Mouse (Mus musculus) bone marrow, adult 2 months (tissue): ENCODE results near the gene Mrnip. TPM values are rescaled to one million over a fixed set of nuclear protein-coding genes. Genes with fewer than 3 reads are reported as not detected.
A peak's percentile ranks its signal among the peaks of the same experiment; 100 is the strongest.
"Not testable (repeated sequence)": the region's sequence is repeated elsewhere in the genome, so short reads cannot be mapped to it uniquely, and the experiment has no call there.

Experiments
- H3K27ac ChIP-seq: fragments of 200-500 bp; 2 replicates; pipeline ENCODE4 v1.5.1; 2012; ENCODE audit warnings: low read depth, mild to moderate bottlenecking, control low read depth, inconsistent platforms, low read length; ENCODE audit not compliant: control insufficient read depth, poor library complexity, insufficient read depth
- H3K4me1 ChIP-seq: fragments of 200-500 bp; 2 replicates; pipeline ENCODE4 v1.6.1; 2011; ENCODE audit warnings: low read length; ENCODE audit not compliant: control insufficient read depth, insufficient read depth
- H3K4me3 ChIP-seq: fragments of 200-500 bp; replicated peaks from 2 replicates; pipeline ENCODE3; 2011; ENCODE audit warnings: mild to moderate bottlenecking, low read depth, low read length, control low read depth; ENCODE audit not compliant: control insufficient read depth
- CTCF ChIP-seq: fragments of 200-500 bp; IDR thresholded peaks from 2 replicates; pipeline ENCODE4 v1.5.1; 2011; ENCODE audit warnings: low read length, control low read depth; ENCODE audit not compliant: control insufficient read depth, insufficient read depth
- POLR2A ChIP-seq: fragments of 200-500 bp; IDR thresholded peaks from 2 replicates; pipeline ENCODE4 v1.6.1; 2011; ENCODE audit warnings: low read depth, mild to moderate bottlenecking, control low read depth, low read length, borderline replicate concordance; ENCODE audit not compliant: control insufficient read depth
- WGBS: fragments of 180-500 bp; shearing (Covaris S2); methylation state at CpG from one replicate; pipeline ENCODE4 v1.1.7; 2018; 5-methylcytosine and 5-hydroxymethylcytosine counted together
- polyA plus RNA-seq: library from polyadenylated mRNA; stranded (reverse); fragments of >200 nt; gene quantifications from 2 replicates; pipeline ENCODE4 v1.2.4, GENCODE M21; 2011; ENCODE audit warnings: low replicate concordance; ENCODE audit not compliant: missing spikeins, insufficient read depth, insufficient read length

Gene Mrnip
- 5.2 and 6.2 TPM in 2 replicates for polyA plus RNA-seq

DNA sequence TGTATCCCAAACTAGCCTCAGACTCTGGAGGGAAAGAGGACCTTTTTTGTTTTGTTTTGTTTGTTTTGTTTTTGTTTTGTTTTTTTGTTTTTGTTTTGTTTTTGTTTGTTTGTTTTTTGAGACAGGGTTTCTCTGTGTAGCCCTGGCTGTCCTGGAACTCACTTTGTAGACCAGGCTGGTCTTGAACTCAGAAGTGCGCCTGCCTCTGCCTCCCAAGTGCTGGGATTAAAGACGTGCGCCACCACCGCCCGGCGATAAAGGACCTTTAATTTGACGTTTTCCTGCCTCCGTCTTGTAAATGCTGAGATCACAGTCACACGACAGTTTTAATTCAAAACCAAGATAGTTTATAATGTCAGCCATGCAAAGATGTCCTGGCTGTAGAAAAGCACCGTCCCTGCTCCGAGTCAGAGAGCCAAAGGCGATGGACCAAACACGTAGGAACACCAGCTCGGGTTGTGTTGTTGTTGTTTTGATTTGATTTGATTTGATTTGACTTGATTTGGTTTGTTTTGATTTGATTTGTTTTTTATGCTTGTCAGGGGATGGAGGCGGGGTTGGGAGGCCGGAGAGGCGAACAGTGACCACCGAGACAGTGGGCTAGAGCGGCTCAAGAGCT, at the start of gene Mrnip:
TSS of gene Mrnip (plus strand) at position 334 of the 619 bp plus-strand sequence.
- peak within 1 kb of the TSS; percentile 62 for H3K27ac ChIP-seq
- WGBS, result 6% methylated on average over 19 of the region's 19 CpGs
- H3K4me1 ChIP-seq, result not testable (repeated sequence)
- H3K4me3 ChIP-seq, result peak within 1 kb of the TSS; percentile 98

DNA sequence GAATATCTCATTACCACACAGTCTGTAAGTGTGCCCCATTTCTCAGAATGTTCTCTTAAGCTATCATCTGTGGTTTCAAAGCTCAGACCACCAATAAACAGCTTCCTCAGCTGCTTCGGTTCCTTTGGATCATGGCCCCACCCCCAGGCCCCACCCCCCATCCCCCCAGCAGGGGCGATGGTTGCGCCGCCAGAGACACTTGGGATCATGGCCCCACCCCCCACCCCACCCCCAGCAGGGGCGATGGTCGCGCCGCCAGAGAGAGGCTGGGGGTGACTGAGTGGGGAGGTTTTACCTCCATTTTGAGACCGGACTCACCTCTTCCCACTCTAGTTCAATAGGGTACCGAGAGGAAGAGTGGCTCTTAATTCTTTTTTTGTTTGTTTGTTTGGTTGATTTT, 46.5 kb upstream of the Mrnip start:
- 16% methylated on average over 10 of the region's 10 CpGs for WGBS
- no peak overlapping the region for H3K27ac ChIP-seq
- peaks cover 2% of the 10 kb centered on the region for H3K4me1 ChIP-seq
- H3K4me3 ChIP-seq, result no peak overlapping the region
- TF ChIP-seq POLR2A, result no peak
- TF ChIP-seq CTCF, result no peak

DNA sequence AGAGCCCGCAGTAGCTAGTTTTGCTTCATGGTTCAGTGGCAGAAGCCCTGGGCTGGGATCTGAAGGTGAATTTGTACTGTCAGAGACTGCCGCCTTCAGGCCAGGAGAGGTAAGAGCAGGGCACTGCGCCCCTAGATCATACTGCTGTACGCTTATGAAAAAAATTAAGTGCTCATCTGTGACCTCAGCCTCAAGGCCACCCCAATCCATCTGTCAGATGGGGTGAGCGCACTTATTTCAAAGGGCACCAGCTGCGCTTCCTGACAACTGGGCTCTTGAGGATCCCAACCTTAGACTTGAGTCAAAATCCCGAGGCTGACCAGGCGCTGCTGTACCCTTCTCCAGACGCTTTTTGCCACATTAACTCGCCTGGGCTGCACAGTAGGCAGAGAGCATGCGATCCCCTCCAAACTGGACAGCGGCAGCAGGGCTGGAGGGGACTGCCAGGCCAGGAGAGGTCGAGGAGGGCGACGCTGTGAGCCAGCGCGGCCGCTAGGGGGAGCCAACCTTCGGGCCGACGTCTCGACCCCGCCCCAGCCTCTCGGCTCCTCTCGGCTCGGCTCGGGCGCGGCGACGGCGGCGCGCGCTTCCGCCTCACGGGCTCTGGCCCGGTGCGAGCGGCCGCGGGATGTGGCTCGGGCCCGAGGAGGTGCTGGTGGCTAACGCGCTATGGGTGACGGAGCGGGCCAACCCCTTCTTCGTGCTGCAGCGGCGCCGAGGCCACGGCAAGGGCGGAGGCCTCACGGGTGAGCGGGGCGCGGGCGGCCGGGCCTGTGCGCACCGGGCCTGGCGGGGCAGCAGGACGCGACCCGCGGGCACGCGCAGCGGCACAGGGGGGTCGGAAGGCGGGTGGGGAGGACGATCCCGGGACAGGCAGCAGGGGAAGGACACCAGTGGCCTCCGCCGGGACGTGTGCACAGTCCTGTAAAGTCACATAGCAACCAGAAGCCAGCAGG, 43.2 kb upstream of the Mrnip start, which contains the start of gene Tbc1d9b:
TSS of gene Tbc1d9b (plus strand) at position 586 of the 956 bp plus-strand sequence.
- Histone ChIP-seq H3K27ac (peak within 1 kb of the TSS; percentile 84), H3K4me3 (peak within 1 kb of the TSS; percentile 89), H3K4me1 (peaks cover 4% of the 10 kb centered on the region)
- TF ChIP-seq CTCF (peak; percentile 93), POLR2A (peak; percentile 86; the same call in 1 of the 2 replicates)
- WGBS, result under 1% methylated on average over 77 of the region's 77 CpGs

DNA sequence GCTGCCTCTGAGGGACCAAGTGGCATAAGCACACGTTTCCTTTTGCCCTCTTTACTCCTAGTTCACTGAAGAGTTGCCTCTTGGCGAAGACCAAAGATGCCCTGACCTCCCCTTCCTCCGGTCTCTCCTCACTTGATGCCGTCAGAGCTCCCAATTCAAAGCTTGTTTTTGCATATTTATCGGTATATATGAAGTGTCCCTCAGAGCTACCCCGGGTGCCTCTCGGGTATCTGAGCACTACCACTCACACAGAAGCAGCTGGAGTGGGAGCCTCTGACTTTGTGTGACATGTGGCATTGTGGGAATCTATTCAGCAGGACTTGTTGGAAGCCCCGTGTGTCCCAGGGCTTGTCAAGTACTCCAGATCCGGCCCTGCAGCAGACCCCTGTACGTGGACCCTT, 42.4 kb upstream of the Mrnip start:
- H3K4me1 ChIP-seq, result peaks cover 4% of the 10 kb centered on the region
- peak overlapping the region; percentile 89 for H3K4me3 ChIP-seq
- 2% methylated on average over 10 of the region's 10 CpGs for WGBS
- peak overlapping the region; percentile 84 for H3K27ac ChIP-seq
- TF ChIP-seq CTCF (no peak), POLR2A (no peak)

DNA sequence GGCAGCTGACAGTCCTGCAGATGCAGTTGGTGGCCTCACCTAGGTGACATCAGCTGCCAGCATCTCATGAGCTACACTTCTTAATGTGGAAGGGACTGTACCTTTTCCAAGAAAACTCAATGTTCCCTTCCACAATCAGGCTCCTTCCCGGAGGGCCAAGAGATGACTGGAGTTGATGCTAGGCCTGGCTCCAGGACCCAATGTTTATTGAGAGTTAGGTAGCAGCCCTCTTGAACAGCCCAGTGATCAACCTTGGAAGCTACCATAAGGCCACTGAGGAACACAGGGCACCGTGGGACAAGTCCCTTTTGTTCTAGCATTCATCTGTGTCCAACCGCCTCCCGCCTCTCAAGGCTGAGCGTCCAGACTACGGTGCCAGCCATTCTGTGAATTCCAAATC, 42.0 kb upstream of the Mrnip start:
- Histone ChIP-seq H3K27ac (peak overlapping the region; percentile 8; the same call in 1 of the 2 replicates), H3K4me3 (peak overlapping the region; percentile 89), H3K4me1 (peaks cover 4% of the 10 kb centered on the region)
- TF ChIP-seq POLR2A (no peak), CTCF (no peak)
- WGBS, result 72% methylated on average over 6 of the region's 6 CpGs

DNA sequence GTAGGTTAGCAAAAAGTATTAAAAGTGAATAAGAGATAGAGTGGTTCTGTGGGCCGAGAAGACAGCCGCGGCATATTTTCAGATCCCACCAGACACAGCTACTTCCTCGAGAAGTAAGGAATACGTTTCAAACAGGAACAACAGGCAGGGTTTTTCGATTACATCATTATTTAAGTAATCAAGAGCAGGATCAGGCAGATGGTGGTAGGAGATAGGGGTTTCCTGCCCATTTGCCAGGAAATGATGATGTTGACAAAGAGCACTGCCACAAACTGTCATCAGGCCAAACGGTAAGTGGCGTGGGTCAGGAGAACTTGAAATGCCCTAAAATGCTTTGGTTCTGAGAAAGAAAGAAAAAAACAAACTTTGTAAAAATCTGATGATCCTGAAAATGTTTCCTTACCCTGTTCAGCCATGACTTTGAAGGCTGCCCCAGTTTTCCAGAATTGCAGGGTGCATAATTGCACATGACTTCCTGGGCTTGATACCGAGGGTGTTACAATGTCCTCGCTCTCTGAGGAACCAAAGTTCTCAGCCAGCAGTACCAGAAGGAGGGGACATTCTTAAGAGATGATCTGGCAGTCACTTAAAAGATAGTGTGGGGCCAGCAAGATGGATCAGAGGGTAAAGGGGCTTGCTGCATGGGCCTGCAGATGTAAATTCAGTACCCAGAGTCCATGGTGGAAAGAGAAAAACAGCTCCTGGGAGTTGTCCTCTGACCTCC, 39.9 kb upstream of the Mrnip start:
- 4% methylated on average over 10 of the region's 10 CpGs for WGBS
- peaks cover 4% of the 10 kb centered on the region for H3K4me1 ChIP-seq
- peak overlapping the region; percentile 42; the same call in 1 of the 2 replicates for H3K27ac ChIP-seq
- no peak overlapping the region for H3K4me3 ChIP-seq
- TF ChIP-seq POLR2A (no peak), CTCF (no peak)

DNA sequence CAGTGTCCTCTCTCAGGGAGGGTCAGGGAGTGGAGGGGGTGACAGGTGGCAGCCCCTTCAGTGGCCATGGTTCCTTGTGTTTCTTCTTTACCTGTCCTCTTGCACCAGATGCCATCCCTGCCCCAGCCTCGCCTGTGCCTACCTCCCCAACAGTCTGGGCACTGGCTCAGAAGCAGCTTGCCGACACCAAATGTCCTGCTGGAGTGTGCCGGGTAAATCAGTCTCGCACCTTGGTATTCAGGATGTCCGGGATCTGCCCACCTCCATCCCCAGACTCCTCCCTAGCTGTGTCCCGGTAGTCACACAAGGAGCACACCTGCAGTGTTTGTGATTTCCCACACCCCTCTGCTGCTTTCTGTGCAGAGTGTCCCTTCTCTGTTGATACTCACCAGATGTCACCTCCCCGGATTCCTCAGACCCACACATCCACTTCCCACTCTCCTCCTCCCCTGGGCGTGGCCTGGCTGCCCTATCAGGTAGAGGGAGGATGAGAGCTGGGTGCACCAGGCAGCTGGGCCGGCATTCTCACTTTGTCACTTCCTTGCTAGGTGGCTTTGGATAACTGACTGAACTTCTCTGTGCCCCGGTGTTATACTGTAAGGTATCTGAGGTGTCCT, 35.9 kb upstream of the Mrnip start:
- no peak for TF ChIP-seq POLR2A
- no peak for TF ChIP-seq CTCF
- peaks cover 2% of the 10 kb centered on the region; the same call in 1 of the 2 replicates for H3K4me1 ChIP-seq
- H3K4me3 ChIP-seq, result no peak overlapping the region
- WGBS, result 69% methylated on average over 10 of the region's 10 CpGs
- H3K27ac ChIP-seq, result no peak overlapping the region
